Mouse (Mus musculus): ENCODE results near the gene Tysnd1. TPM values are rescaled to one million over a fixed set of nuclear protein-coding genes. Genes with fewer than 3 reads are reported as not detected.

Tysnd1 gene
- polyA plus RNA-seq, 1 experiment: 20.3 TPM

DNA sequence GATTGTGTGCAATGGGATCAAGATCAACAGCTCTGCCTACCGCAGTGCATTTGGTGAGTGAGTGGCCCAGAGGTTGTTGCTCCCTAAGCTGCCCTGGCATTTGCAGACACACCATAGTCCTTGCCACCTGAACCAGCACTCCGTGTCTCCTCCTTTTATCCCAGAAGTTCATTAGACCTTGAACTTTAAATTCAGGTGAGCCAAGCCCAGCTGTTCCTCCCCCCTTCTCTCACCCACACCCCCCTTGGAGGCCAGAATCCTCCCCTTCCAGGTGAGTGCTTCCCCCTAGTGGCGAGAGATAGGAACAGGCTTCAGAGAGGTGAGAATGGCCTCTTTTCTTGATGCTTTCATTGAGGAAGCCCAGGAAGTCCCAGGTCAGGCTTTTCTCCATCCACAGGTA is 39.1 kb downstream of the Tysnd1 start:
- H3K27me3 ChIP-seq (ENCODE audit: control insufficient read depth, insufficient read depth, insufficient read length): no peaks in the 10 kb centered on the region
- H3K36me3 ChIP-seq (ENCODE audit: control insufficient read depth, insufficient read depth): peaks cover 9% of the 10 kb centered on the region
- no peak overlapping the region for H3ac ChIP-seq (ENCODE audit: control insufficient read depth, insufficient read length, low read depth)
- H3K4me3 ChIP-seq (ENCODE audit: insufficient read depth, poor library complexity, severe bottlenecking): no peak overlapping the region
- H3K79me3 ChIP-seq (ENCODE audit: low read depth): no peaks in the 10 kb centered on the region
- TF ChIP-seq MAX (IDR thresholded peaks at IDR 0.05) (no peak), CTCF (IDR thresholded peaks at IDR 0.05; ENCODE audit: control insufficient read depth, insufficient read depth, insufficient read length) (peak; percentile 27)
- no peaks in the 10 kb centered on the region for H3K79me2 ChIP-seq (ENCODE audit: control insufficient read depth, insufficient read depth)

DNA sequence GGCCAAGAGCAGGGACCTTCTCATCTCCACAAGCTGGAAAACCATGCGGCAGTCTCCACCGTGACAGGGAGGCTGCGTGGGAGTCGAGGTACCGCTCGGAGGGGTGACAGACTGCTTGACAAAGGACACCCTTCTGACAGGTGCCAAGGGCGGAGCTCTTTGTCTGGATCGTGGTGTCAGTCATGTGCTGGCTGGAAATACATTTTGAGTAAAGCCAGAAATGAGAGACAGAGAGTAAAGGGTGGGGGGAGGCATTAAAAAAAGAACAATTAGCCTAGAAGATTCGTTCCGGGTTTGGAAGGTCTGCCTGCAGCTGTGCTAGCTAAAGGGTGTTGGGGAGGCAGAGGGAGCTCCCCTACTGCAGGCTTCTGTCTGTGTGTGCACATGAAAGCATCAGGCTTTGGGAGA is 41.4 kb downstream of the Tysnd1 start:
- Histone ChIP-seq H3K36me3 (ENCODE audit: control insufficient read depth, insufficient read depth) (peaks cover 3% of the 10 kb centered on the region), H3K79me3 (ENCODE audit: low read depth) (no peaks in the 10 kb centered on the region), H3K79me2 (ENCODE audit: control insufficient read depth, insufficient read depth) (no peaks in the 10 kb centered on the region), H3K4me3 (ENCODE audit: insufficient read depth, poor library complexity, severe bottlenecking) (no peak overlapping the region), H3ac (ENCODE audit: control insufficient read depth, insufficient read length, low read depth) (no peak overlapping the region), H3K27me3 (ENCODE audit: control insufficient read depth, insufficient read depth, insufficient read length) (no peaks in the 10 kb centered on the region)
- no peak for TF ChIP-seq CEBPB (IDR thresholded peaks at IDR 0.05; ENCODE audit: low read depth)
- TF ChIP-seq CTCF (IDR thresholded peaks at IDR 0.05; ENCODE audit: control insufficient read depth, insufficient read depth, insufficient read length): no peak
- TF ChIP-seq MYOD1 (IDR thresholded peaks at IDR 0.05; ENCODE audit: control insufficient read depth, insufficient read length, low read depth): no peak
- TF ChIP-seq USF1 (IDR thresholded peaks at IDR 0.05; ENCODE audit: low read depth): no peak
- no peak for TF ChIP-seq MYOG (IDR thresholded peaks at IDR 0.05; ENCODE audit: control insufficient read depth, extremely low read depth, insufficient read length)
- no peak for TF ChIP-seq FOSL1 (IDR thresholded peaks at IDR 0.05; ENCODE audit: insufficient read depth, low read length, poor library complexity, severe bottlenecking)
- no peak for TF ChIP-seq MAX (IDR thresholded peaks at IDR 0.05)

DNA sequence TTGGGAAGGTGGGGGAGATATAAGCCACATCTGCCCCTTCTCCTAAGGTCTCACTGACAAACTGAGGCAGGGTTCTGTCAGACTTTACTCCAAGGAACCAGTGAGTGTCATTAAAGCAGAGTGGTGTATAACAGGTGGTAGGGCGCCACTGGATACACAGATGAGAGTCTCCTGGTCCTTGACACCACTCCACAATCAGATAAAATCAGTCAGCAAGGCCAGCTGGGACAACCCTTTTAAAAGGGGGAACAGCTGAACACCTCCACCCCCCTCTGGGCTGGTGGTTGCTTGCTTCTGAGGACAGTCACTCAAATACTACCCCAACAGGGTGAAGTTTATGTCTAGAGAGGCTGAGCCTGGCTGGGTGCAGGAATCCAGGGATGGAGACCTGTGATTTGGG is 42.2 kb downstream of the Tysnd1 start:
- H3K4me3 ChIP-seq (ENCODE audit: insufficient read depth, poor library complexity, severe bottlenecking): no peak overlapping the region
- no peaks in the 10 kb centered on the region for H3K27me3 ChIP-seq (ENCODE audit: control insufficient read depth, insufficient read depth, insufficient read length)
- TF ChIP-seq FOSL1 (IDR thresholded peaks at IDR 0.05; ENCODE audit: insufficient read depth, low read length, poor library complexity, severe bottlenecking) (no peak), MYOG (IDR thresholded peaks at IDR 0.05; ENCODE audit: control insufficient read depth, extremely low read depth, insufficient read length) (no peak), CEBPB (IDR thresholded peaks at IDR 0.05; ENCODE audit: low read depth) (no peak), MAX (IDR thresholded peaks at IDR 0.05) (no peak), MYOD1 (IDR thresholded peaks at IDR 0.05; ENCODE audit: control insufficient read depth, insufficient read length, low read depth) (no peak), CTCF (IDR thresholded peaks at IDR 0.05; ENCODE audit: control insufficient read depth, insufficient read depth, insufficient read length) (no peak)
- no peak overlapping the region for H3ac ChIP-seq (ENCODE audit: control insufficient read depth, insufficient read length, low read depth)
- no peaks in the 10 kb centered on the region for H3K79me2 ChIP-seq (ENCODE audit: control insufficient read depth, insufficient read depth)
- H3K36me3 ChIP-seq (ENCODE audit: control insufficient read depth, insufficient read depth): peaks cover 3% of the 10 kb centered on the region
- H3K79me3 ChIP-seq (ENCODE audit: low read depth): no peaks in the 10 kb centered on the region

DNA sequence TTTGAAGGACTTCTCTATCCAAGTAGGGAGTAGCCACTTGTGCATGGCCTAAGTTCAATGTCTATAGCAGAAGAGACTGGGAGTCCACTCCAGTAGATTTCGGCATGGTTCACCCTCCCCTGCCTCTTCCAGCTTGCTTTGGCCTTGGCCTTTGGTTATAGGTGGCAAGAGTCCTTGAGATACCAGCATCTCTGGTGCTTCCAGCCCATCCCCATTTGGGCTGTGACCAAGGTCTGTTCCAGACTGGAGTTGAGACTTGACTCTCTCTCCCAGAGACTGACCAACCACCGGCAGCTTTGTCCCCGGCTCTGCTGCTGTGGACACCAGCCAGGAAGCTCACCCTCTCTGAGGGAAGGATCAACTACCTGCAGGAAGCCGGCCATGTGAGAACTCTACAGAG is 42.8 kb downstream of the Tysnd1 start:
- Histone ChIP-seq H3K4me3 (ENCODE audit: insufficient read depth, poor library complexity, severe bottlenecking) (no peak overlapping the region), H3K27me3 (ENCODE audit: control insufficient read depth, insufficient read depth, insufficient read length) (no peaks in the 10 kb centered on the region), H3K79me3 (ENCODE audit: low read depth) (no peaks in the 10 kb centered on the region), H3K79me2 (ENCODE audit: control insufficient read depth, insufficient read depth) (no peaks in the 10 kb centered on the region), H3ac (ENCODE audit: control insufficient read depth, insufficient read length, low read depth) (no peak overlapping the region), H3K36me3 (ENCODE audit: control insufficient read depth, insufficient read depth) (peaks cover 3% of the 10 kb centered on the region)
- TF ChIP-seq FOSL1 (IDR thresholded peaks at IDR 0.05; ENCODE audit: insufficient read depth, low read length, poor library complexity, severe bottlenecking) (no peak), MAX (IDR thresholded peaks at IDR 0.05) (no peak), MYOG (IDR thresholded peaks at IDR 0.05; ENCODE audit: control insufficient read depth, extremely low read depth, insufficient read length) (no peak), CEBPB (IDR thresholded peaks at IDR 0.05; ENCODE audit: low read depth) (no peak), CTCF (IDR thresholded peaks at IDR 0.05; ENCODE audit: control insufficient read depth, insufficient read depth, insufficient read length) (no peak), USF1 (IDR thresholded peaks at IDR 0.05; ENCODE audit: low read depth) (no peak), MYOD1 (IDR thresholded peaks at IDR 0.05; ENCODE audit: control insufficient read depth, insufficient read length, low read depth) (no peak)

GRCm38 (mm10) chr10:61741306-61741705 is 46.0 kb downstream of the Tysnd1 start:
- no peaks in the 10 kb centered on the region for H3K36me3 ChIP-seq (ENCODE audit: control insufficient read depth, insufficient read depth)
- H3K27me3 ChIP-seq (ENCODE audit: control insufficient read depth, insufficient read depth, insufficient read length): no peaks in the 10 kb centered on the region
- H3K4me3 ChIP-seq (ENCODE audit: insufficient read depth, poor library complexity, severe bottlenecking): no peak overlapping the region
- H3K79me2 ChIP-seq (ENCODE audit: control insufficient read depth, insufficient read depth): no peaks in the 10 kb centered on the region
- no peak overlapping the region for H3ac ChIP-seq (ENCODE audit: control insufficient read depth, insufficient read length, low read depth)
- TF ChIP-seq CEBPB (IDR thresholded peaks at IDR 0.05; ENCODE audit: low read depth) (no peak), CTCF (IDR thresholded peaks at IDR 0.05; ENCODE audit: control insufficient read depth, insufficient read depth, insufficient read length) (no peak), MYOD1 (IDR thresholded peaks at IDR 0.05; ENCODE audit: control insufficient read depth, insufficient read length, low read depth) (no peak)
- no peaks in the 10 kb centered on the region for H3K79me3 ChIP-seq (ENCODE audit: low read depth)

DNA sequence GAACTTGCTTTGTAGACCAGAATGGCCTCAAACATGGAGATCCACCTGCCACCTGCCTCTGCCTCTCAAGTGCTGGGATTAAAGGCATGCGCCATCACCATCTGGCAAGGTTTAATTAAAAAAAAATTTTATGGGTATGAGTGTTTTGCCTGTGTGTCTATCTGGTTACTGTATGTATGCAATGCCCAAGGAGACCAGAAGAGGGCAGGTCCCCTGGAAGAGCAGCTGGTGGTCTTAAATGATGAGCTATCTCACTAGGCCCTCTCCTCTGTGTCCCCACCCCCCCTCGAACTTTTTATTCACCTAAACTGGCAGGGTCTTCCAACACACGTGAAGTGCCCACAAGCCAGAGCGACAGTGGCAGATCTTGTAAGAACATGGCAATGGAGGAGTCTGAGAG is 46.6 kb downstream of the Tysnd1 start:
- Histone ChIP-seq H3K79me3 (ENCODE audit: low read depth) (no peaks in the 10 kb centered on the region), H3K4me3 (ENCODE audit: insufficient read depth, poor library complexity, severe bottlenecking) (no peak overlapping the region), H3K79me2 (ENCODE audit: control insufficient read depth, insufficient read depth) (no peaks in the 10 kb centered on the region), H3K36me3 (ENCODE audit: control insufficient read depth, insufficient read depth) (no peaks in the 10 kb centered on the region), H3K27me3 (ENCODE audit: control insufficient read depth, insufficient read depth, insufficient read length) (no peaks in the 10 kb centered on the region), H3ac (ENCODE audit: control insufficient read depth, insufficient read length, low read depth) (no peak overlapping the region)
- TF ChIP-seq MYOD1 (IDR thresholded peaks at IDR 0.05; ENCODE audit: control insufficient read depth, insufficient read length, low read depth) (no peak), MYOG (IDR thresholded peaks at IDR 0.05; ENCODE audit: control insufficient read depth, extremely low read depth, insufficient read length) (no peak), USF1 (IDR thresholded peaks at IDR 0.05; ENCODE audit: low read depth) (no peak), CTCF (IDR thresholded peaks at IDR 0.05; ENCODE audit: control insufficient read depth, insufficient read depth, insufficient read length) (no peak), MAX (IDR thresholded peaks at IDR 0.05) (no peak), CEBPB (IDR thresholded peaks at IDR 0.05; ENCODE audit: low read depth) (no peak), FOSL1 (IDR thresholded peaks at IDR 0.05; ENCODE audit: insufficient read depth, low read length, poor library complexity, severe bottlenecking) (no peak)
